Mouse (Mus musculus): Measurements from ENCODE around the gene Zscan12. TPM values are rescaled to one million over a fixed set of nuclear protein-coding genes. Genes with fewer than 3 reads are reported as not detected.

Zscan12 gene
- total RNA-seq, 2 experiments from 2014 or later, result 9.4 to 10.0 TPM

DNA sequence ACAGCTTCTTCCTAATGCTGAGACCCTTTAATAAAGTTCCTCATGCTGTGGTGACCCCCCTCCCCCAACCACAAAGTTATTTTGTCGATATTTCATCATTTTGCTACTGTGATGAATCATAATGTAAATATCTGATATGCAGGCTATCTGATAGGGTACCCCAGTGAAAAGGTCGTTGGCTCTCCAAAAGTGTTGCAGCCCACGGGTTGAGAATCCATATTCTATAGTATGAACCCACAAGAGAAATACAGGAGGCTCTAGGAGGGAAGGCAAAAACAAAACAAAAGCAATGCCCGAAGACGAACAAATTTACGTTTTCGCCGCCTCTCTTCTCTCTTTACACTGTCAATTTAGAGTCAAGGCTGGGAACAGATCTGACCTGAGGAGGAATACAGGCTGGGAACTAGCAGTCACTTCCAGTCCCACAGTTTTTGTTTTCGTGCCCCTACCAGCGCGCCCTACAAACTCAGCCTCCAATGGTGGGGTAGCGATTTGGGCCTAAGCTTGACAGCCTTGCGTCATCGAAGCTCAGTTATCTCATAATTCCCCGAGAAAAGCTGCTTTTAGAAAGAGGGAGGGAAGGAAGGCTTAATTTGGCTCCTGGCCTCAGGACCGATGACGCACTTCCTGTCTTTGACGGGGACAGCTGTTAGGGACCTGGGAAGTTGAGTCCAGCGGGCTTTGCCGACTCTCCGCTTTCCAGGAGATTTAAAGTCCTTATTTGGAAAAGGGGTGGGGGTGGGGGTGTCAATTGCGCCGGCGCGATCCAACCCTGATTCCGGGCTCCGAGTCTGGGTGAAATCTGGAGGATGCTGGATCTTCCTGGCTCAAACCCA lies 45.6 kb downstream of the Zscan12 start:
- peak overlapping the region; percentile 70 for H3K4me3 ChIP-seq

DNA sequence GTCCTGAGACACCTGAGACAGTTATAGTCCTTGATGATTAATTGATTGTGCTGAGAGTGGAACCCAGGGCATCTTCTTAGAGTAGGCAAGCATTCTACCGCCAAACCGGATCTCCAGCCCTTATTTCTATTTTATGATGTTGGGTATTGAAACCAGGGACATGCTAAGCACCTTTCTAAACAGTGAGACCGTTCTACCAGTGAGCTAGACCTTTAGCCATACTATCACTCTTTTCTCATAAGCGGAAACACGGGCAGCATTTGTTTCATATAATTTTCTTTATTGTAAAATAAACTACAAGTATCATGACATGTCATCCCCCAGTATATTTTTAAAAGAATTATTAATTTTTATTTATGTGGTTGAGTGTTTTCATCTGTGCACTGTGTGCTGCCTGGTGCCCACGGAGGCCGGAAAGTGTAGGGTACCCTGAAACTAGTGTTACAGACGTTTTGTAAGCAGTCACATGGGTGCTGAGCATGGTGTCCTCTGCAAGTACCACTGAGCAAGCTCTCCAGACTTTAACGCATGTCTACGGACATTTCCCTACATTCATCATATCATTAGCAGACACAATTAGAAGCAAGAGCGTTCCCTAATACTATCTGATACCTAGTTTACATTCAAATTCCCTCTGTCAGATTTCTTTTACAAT lies 46.3 kb downstream of the Zscan12 start:
- DNase-seq (ENCODE audit: low spot score in 2 of 2), result no peak

More for the DNA sequence above, 45.6 kb downstream of the Zscan12 start:
- peak overlapping the region; percentile 96 for H3K27ac ChIP-seq
- DNase-seq (ENCODE audit: low spot score in 2 of 2), result peak; percentile 88 to 92
- TF ChIP-seq CTCF (conservative IDR thresholded peaks at IDR 0.05), result no peak

GRCm38 (mm10) chr13:21414231-21415212 lies 51.9 kb downstream of the Zscan12 start:
- no peak for TF ChIP-seq CTCF (conservative IDR thresholded peaks at IDR 0.05)

More for the DNA sequence above, 46.3 kb downstream of the Zscan12 start:
- Histone ChIP-seq H3K27ac (peak overlapping the region; percentile 96), H3K4me3 (peak overlapping the region; percentile 70)
- no peak for TF ChIP-seq CTCF (conservative IDR thresholded peaks at IDR 0.05)

DNA sequence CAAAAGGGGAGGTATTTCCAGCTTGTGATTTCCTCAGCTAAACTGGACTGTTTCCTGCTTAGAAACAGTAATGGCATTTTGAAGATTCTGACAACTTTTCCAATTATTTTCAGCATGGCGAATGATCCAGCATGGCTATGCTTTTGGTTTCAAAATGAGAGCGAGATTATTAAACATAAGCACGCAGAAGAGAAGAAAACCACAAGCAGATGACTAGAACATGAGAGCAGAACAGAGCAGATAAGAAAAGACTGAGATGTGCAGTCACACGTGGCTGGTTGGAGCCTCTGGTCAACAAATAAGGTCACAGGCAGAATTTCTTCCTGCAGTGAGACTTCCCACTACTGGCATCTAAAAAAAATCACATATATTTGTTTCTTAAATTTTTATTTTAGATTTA lies 52.6 kb downstream of the Zscan12 start:
- H3K4me3 ChIP-seq, result no peak overlapping the region
- no peak for DNase-seq (ENCODE audit: low spot score in 2 of 2)
- TF ChIP-seq CTCF (conservative IDR thresholded peaks at IDR 0.05), result no peak
- H3K27ac ChIP-seq, result no peak overlapping the region

More at GRCm38 (mm10) chr13:21414231-21415212, 51.9 kb downstream of the Zscan12 start:
- DNase-seq (ENCODE audit: low spot score in 2 of 2), result no peak
- H3K27ac ChIP-seq, result no peak overlapping the region
- no peak overlapping the region for H3K4me3 ChIP-seq

DNA sequence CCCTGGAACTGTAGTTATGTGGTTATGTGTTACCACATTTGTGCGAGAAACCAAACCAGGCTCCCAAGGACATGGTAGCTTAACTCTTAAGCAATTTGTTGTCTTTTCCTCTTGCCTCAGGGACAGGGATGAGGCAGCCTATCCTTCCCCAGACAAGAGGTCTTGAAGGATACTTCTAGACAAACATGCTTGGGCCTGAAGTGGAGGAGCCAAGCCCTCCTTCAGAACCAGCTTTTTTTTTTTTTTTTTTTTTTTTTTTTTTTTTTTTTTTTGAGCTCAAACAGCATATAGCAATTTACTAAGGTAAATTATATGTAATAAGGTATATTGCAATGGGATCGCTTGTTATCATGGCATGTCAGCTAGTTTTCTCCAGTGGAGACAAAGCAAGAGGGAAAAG lies 53.1 kb downstream of the Zscan12 start:
- H3K4me3 ChIP-seq, result no peak overlapping the region
- TF ChIP-seq CTCF (conservative IDR thresholded peaks at IDR 0.05), result no peak
- DNase-seq (ENCODE audit: low spot score in 2 of 2), result no peak

GRCm38 (mm10) chr13:21417298-21418010 lies 54.8 kb downstream of the Zscan12 start:
- Histone ChIP-seq H3K27ac (no peak overlapping the region), H3K4me3 (no peak overlapping the region)
- no peak for DNase-seq (ENCODE audit: low spot score in 2 of 2)
- no peak for TF ChIP-seq CTCF (conservative IDR thresholded peaks at IDR 0.05)

More for the DNA sequence above, 53.1 kb downstream of the Zscan12 start:
- H3K27ac ChIP-seq, result no peak overlapping the region

DNA sequence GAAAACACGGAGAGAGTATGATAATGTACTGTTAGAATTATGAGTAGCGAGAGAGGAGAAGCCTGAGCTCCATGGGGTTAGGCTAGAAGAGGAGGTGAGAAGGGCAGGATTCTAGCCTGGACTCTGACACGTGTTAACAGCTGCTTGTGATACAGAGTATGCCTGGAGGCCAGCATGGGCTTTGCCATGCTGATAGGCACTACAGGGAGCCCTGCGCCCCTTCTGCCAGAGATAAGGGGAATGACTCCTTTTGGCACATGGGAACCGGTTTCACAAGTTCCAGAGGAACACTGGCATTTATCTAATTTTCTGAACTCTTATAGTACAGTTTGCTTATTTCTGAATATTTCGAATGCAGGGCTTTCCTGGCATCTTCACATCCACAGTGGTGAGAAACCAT lies 56.2 kb downstream of the Zscan12 start:
- no peak for TF ChIP-seq CTCF (conservative IDR thresholded peaks at IDR 0.05)
- DNase-seq (ENCODE audit: low spot score in 2 of 2), result no peak
- Histone ChIP-seq H3K4me3 (no peak overlapping the region), H3K27ac (no peak overlapping the region)

Small RNAs within 50 kb of the gene (microRNA-seq; reads per million reads assigned to microRNA genes)
- gene Mir6942, result 0 to 0.37 reads per million in 2 experiments

Other genes starting within 250 kb of the Zscan12 start
- gene Olfr263, start 233.2 kb upstream of the Zscan12 start, total RNA-seq (2021), result not detected
- not detected for gene Olfr1368, start 217.0 kb upstream of the Zscan12 start, total RNA-seq (2021)
- 10 to 100 TPM; 38.7 to 39.9 TPM for gene Trim27, start 183.4 kb upstream of the Zscan12 start, total RNA-seq (2021)
- not detected for gene Gpx5, start 70.1 kb upstream of the Zscan12 start, total RNA-seq (2021)
- gene Gpx6, start 50.7 kb upstream of the Zscan12 start, total RNA-seq (2021), result not detected
- not detected for gene Olfr1367, start 15.9 kb upstream of the Zscan12 start, total RNA-seq (2021)
- 10 to 100 TPM; 36.0 to 43.5 TPM for gene Zkscan3, start 39.9 kb downstream of the Zscan12 start, total RNA-seq (2021)
- gene Pgbd1, start 78.2 kb downstream of the Zscan12 start, total RNA-seq (2021), result 1 to 10 TPM; 1.1 to 1.6 TPM
- 10 to 100 TPM; 55.4 to 55.9 TPM for gene Zscan26, start 90.9 kb downstream of the Zscan12 start, total RNA-seq (2021)
- under 1 TPM; 0.56 to 0.92 TPM for gene Nkapl, start 105.7 kb downstream of the Zscan12 start, total RNA-seq (2021)
- gene Zkscan4, start 116.1 kb downstream of the Zscan12 start, total RNA-seq (2021), result 1 to 10 TPM; 6.5 TPM
- not detected for gene Gm10065, start 116.6 kb downstream of the Zscan12 start, total RNA-seq (2021)
- 10 to 100 TPM; 19.4 to 21.2 TPM for gene AK157302, start 132.4 kb downstream of the Zscan12 start, total RNA-seq (2021)
- gene Gm11273, start 138.6 kb downstream of the Zscan12 start, total RNA-seq (2021), result 10 to 100 TPM; 59.2 to 60.9 TPM
- gene Zkscan8, start 168.3 kb downstream of the Zscan12 start, total RNA-seq (2021), result 10 to 100 TPM; 20.2 to 23.4 TPM
- gene Olfr1366, start 180.0 kb downstream of the Zscan12 start, total RNA-seq (2021), result not detected
- not detected for gene Olfr1535, start 197.1 kb downstream of the Zscan12 start, total RNA-seq (2021)
- not detected for gene Olfr1364, start 218.9 kb downstream of the Zscan12 start, total RNA-seq (2021)